Mouse (Mus musculus) subcutaneous adipose tissue, adult 2 months (tissue): Measurements from ENCODE around the gene Draxin. TPM values are rescaled to one million over a fixed set of nuclear protein-coding genes. Genes with fewer than 3 reads are reported as not detected.

Experiments used
- polyA plus RNA-seq: library from polyadenylated mRNA; depleted of rRNA; stranded (reverse); fragments of >200 nt; gene quantifications from 2 replicates; pipeline ENCODE4 v1.2.3, GENCODE M21; 2012; ENCODE audit warnings: low replicate concordance; rRNA removed

The Draxin gene
- 0.03 and 0.58 TPM in 2 replicates for polyA plus RNA-seq

DNA sequence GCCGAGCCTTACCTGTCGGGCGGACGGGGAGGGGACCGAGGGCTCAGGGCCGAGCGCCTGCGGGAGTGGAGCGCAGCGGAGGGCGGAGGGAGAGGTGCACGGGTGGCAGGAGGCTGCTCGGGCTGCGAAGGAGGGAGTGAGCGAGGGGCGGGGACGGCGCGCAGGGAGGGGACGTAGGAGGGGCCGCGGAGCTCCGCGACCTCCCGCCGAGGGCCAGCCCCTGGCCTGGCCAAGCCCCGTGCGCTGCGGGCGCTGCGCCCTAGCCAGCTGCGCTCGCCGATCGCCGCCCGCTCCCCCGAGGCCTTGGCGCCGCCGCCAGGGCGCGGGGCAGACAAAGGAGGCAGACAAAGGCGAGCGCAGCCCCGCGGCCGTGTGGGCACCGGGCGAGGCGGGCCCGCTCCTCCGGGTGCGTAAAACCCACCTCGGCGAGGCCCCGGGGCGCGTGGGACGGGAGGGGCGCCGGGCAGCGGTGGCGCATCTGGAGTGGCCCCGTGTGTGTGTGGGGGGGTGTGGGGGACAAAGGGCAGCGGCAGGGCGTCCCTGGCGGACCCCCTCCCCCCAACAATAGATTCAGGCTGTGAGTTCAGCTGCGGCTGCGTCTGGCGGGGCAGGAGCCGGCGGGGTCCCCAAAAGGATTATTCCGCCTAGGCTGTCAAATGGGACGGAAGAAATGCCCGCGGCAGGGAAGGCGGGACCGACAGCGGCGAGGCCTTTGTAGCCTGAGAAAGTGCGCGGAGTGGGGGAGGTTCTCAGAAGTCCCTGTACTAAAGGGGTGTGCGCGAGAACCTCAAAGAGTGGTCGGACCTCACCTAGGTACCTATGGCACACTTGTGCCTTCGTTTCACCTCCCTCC, at the start of gene Draxin:
Draxin (minus strand) TSS at position 138 of the 853 bp plus-strand sequence.

GRCm38 (mm10) chr4:148160436-148161390, 30.2 kb upstream of the Draxin start, which contains the start of the genes Fbxo44 and Fbxo2:
Fbxo44 (minus strand) TSS chr4:148160482.
Fbxo2 (plus strand) TSS chr4:148160621.

DNA sequence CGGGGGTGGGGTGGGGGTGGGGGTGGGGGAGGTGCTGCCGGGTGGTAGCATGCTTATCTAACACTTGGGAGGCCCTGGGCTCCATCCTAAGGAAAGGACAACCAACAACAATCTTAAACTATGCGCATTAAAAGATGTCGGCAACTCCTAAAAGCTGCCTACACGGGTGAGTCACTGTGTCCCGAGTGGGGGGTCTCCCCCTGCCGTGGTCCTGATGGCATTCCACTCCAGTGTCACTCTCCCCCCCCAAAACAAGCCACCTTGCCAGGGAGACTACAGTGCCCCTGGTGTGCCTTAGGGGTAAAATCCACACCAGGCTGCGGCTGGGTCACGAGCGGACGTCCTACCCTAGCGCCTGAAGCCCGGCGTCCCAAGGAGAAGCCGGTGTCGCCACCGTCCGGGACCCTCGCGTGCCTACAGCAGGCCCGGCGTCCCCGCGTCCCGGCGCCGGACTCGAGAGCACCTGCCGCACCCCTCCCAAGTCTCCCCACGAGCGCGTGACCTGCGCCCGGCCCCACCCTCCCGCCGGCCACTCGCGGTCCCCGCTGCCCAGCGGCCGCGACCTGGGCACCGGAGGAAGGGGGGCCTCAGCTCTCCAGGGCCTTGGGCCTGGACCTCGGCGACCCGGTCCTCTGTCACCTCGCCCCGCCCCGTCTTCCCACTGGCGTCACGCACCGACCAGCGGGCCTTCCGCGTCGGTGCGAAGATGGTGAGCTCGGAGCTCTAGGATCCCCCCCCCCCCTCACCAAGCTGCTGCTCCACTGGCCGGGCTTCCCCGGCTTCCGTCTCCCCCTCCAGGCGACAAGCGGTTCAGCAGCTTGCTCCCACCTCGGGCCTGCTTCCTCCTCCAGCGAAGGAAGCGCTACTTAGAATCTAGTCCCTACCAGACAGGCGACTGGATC, 21.0 kb upstream of the Draxin start, which contains the start of gene Fbxo6:
Fbxo6 (minus strand) TSS at position 874 of the 902 bp plus-strand sequence.

DNA sequence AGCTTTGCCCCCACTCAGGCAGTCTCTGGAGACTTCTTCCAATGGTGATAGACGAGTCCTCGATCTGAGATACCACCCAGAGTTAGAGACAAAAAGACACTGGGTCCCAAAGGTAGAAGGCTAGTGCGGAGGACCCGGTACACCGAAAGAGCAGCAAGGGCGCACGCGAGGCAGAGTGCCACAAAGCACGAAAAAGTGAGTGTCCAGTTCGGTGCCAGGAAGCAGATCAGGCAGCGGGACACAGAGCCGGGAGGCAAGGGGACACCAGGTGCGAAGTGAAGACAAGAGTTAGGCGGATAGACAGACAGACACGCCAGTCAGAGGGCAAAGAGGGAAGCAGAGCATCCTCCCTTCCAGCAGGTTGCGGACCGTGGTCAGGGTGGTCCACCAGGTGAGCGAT, 365 bp downstream of the Draxin start, which contains the start of gene Mad2l2:
Mad2l2 (plus strand) TSS at position 252 of the 400 bp plus-strand sequence.

DNA sequence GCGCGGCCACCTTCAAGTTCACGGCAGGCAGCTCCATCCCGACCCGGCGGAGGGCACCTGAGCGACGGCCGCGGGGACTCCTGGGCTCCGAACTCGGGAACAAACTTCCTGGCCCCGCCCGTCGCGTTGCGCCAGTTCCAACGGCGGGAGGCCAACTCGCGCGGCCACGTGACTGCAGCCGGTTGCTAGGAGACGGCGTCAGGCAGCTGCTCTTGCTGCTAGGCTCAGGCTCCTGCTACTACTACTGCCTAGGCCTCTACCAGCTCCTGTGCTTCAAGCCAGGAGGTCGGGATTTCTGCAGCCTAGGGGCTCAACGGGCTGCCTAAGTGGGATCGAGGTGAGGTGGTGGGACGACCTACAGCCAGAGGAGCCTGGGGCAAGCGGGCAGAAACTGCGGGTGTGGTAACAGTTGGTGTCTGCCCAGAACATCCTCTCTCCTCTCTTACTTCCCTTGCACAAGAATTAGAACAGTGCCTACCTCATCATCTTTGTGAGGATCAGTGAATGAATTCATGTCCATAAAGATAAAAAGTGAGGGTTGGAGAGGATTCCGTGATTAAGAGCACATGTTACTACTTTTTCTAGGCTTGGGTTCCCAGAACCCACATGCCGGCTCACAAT, 42.5 kb downstream of the Draxin start, which contains the start of gene Agtrap:
Agtrap (minus strand) TSS at position 125 of the 621 bp plus-strand sequence.

Other genes starting within 250 kb of the Draxin start
- 92.0 and 144 TPM in 2 replicates for gene Mfn2, start 226.0 kb downstream of the Draxin start, polyA plus RNA-seq
- 108 and 128 TPM in 2 replicates for gene Plod1, start 193.9 kb downstream of the Draxin start, polyA plus RNA-seq
- 57.6 and 73.2 TPM in 2 replicates for gene 2510039O18Rik, start 189.8 kb downstream of the Draxin start, polyA plus RNA-seq
- gene Nppb, start 144.9 kb downstream of the Draxin start, polyA plus RNA-seq = not detected in 2 replicates
- 0.40 TPM in 1 of 2 replicates, not detected in the other for gene Nppa, start 130.0 kb downstream of the Draxin start, polyA plus RNA-seq
- gene Clcn6, start 91.9 kb downstream of the Draxin start, polyA plus RNA-seq = 11.7 and 20.6 TPM in 2 replicates
- gene Mthfr, start 91.6 kb downstream of the Draxin start, polyA plus RNA-seq = 38.3 and 42.9 TPM in 2 replicates
- gene Agtrap, start 42.7 kb downstream of the Draxin start, polyA plus RNA-seq = 20.5 and 25.4 TPM in 2 replicates
- 32.7 and 45.5 TPM in 2 replicates for gene Mad2l2, start 314 bp downstream of the Draxin start, polyA plus RNA-seq
- 67.6 and 79.2 TPM in 2 replicates for gene Fbxo6, start 21.4 kb upstream of the Draxin start, polyA plus RNA-seq
- gene Fbxo44, start 29.8 kb upstream of the Draxin start, polyA plus RNA-seq = 9.4 and 14.0 TPM in 2 replicates
- gene Fbxo2, start 29.9 kb upstream of the Draxin start, polyA plus RNA-seq = 0.49 TPM in 1 of 2 replicates, not detected in the other
- gene Disp3, start 157.3 kb upstream of the Draxin start, polyA plus RNA-seq = 0.05 TPM in 1 of 2 replicates, not detected in the other